In the genomic region with DNA sequence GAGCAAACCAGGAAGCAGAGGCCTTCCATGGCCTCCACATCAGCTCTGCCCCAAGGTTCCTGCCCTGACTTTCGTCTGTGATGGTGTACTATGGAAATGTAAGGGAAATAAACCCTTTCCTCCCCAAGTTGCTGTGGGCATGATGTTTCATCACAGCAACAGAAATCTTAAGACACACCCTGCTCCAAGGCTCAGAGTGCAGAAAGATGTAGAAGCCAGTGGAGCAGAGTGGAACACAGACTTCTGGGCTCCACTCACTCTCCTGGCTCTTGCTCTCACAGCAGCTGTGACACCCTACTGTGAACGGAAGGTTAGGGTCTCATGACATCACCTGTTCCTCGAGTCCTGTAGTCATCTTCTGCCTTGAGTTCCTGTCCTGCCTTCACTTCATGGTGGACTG, we compare ENCODE assay signal across 21 mouse cellular contexts. TPM values are rescaled to one million over a fixed set of nuclear protein-coding genes. Genes with fewer than 3 reads are reported as not detected.
"Had no signal": no experiment of that assay in that cellular context is flagged by ENCODE, and none has a peak within 500 bp of the region (broad histone marks: within the 10 kb centered on the region; RNA-seq: fewer than 3 reads in every experiment).

No protein-coding gene starts in this region.

- H3K36me3 ChIP-seq: neural tube, embryonic 15.5 days; stomach, embryonic 15.5 days had no signal

- H3K4me3 ChIP-seq: neural tube, embryonic 15.5 days; stomach, embryonic 15.5 days had no signal

- H3K27me3 ChIP-seq: neural tube, embryonic 15.5 days; stomach, embryonic 15.5 days had no signal

- H3K4me2 ChIP-seq: neural tube, embryonic 15.5 days; stomach, embryonic 15.5 days had no signal

- H3K9ac ChIP-seq: neural tube, embryonic 15.5 days; stomach, embryonic 15.5 days had no signal

- H3K27ac ChIP-seq: neural tube, embryonic 15.5 days; stomach, embryonic 15.5 days; stomach, postnatal 0 days had no signal

- DNase-seq: retina, postnatal 1 day; right cerebral cortex, adult 18-20 months; right cerebral cortex, postnatal 14 days; right cerebral cortex, postnatal 25 days; right cerebral cortex, postnatal 4 days; spleen, adult 18-20 months; thymus, adult 18-20 months; thymus, adult 2 months; thymus, postnatal 14 days; thymus, postnatal 25 days; thymus, postnatal 36 days; thymus, postnatal 4 days had no signal

- H3K4me1 ChIP-seq: neural tube, embryonic 15.5 days; stomach, embryonic 15.5 days had no signal

- H3K9me3 ChIP-seq: neural tube, embryonic 15.5 days; stomach, embryonic 15.5 days had no signal

RNA-seq across cellular contexts. Expression of gene Hsd17b6, which starts 43.4 kb away (rescaled TPM):
- total RNA-seq: neutrophil, adult 5-6 weeks had no signal
- polyA plus RNA-seq: neural tube, embryonic 14.5 days; neural tube, embryonic 15.5 days; spleen, adult 2 months; stomach, embryonic 14.5 days; stomach, embryonic 15.5 days; stomach, embryonic 16.5 days; testis, adult 2 months had no signal
